Mouse (Mus musculus): ENCODE data around the gene Rpusd3.

- TF ChIP-seq CTCF (IDR thresholded peaks at IDR 0.05; ENCODE audit: control insufficient read depth, insufficient read depth, low read length) (no peak), POLR2A (IDR thresholded peaks at IDR 0.05; ENCODE audit: borderline replicate concordance, control insufficient read depth, low read depth, low read length) (no peak)
These were observed 51.6 kb downstream of the Rpusd3 start for GRCm38 (mm10) chr6:113367574-113367973.
